Mouse (Mus musculus): ENCODE results near the gene Timm10b. TPM values are rescaled to one million over a fixed set of nuclear protein-coding genes. Genes with fewer than 3 reads are reported as not detected.

Timm10b gene
- 123 and 138 TPM in 2 replicates for polyA plus RNA-seq (2012; rRNA removed)

GRCm38 (mm10) chr7:105639756-105640155 lies at the start of gene Timm10b:
Gene Timm10b, plus strand, starts transcription at chr7:105640056.
- H3K27ac ChIP-seq (ENCODE audit: insufficient read depth, low read length) = peak within 1 kb of the TSS; percentile 63
- H3K4me3 ChIP-seq (ENCODE audit: insufficient read depth, low read length) = peak within 1 kb of the TSS; percentile 85
- H3K4me1 ChIP-seq (ENCODE audit: control insufficient read depth, insufficient read depth, low read length) = peaks cover 2% of the 10 kb centered on the region
- no peak for TF ChIP-seq POLR2A (IDR thresholded peaks at IDR 0.05; ENCODE audit: extremely low read depth, insufficient read depth, low read length)
- TF ChIP-seq CTCF (IDR thresholded peaks at IDR 0.05; ENCODE audit: extremely low read depth, insufficient read depth, low read length) = no peak

GRCm38 (mm10) chr7:105590097-105590496 lies 49.8 kb upstream of the Timm10b start:
- no peak for TF ChIP-seq POLR2A (IDR thresholded peaks at IDR 0.05; ENCODE audit: extremely low read depth, insufficient read depth, low read length)
- TF ChIP-seq CTCF (IDR thresholded peaks at IDR 0.05; ENCODE audit: extremely low read depth, insufficient read depth, low read length) = no peak
- no peak overlapping the region for H3K27ac ChIP-seq (ENCODE audit: insufficient read depth, low read length)
- no peaks in the 10 kb centered on the region for H3K4me1 ChIP-seq (ENCODE audit: control insufficient read depth, insufficient read depth, low read length)
- H3K4me3 ChIP-seq (ENCODE audit: insufficient read depth, low read length) = no peak overlapping the region

- H3K4me3 ChIP-seq (ENCODE audit: insufficient read depth, low read length) = no peak overlapping the region
- no peaks in the 10 kb centered on the region for H3K4me1 ChIP-seq (ENCODE audit: control insufficient read depth, insufficient read depth, low read length)
- H3K27ac ChIP-seq (ENCODE audit: insufficient read depth, low read length) = no peak overlapping the region
- TF ChIP-seq CTCF (IDR thresholded peaks at IDR 0.05; ENCODE audit: extremely low read depth, insufficient read depth, low read length) (peak; percentile 79), POLR2A (IDR thresholded peaks at IDR 0.05; ENCODE audit: extremely low read depth, insufficient read depth, low read length) (no peak)
Observed at GRCm38 (mm10) chr7:105602860-105603623, 36.8 kb upstream of the Timm10b start.

GRCm38 (mm10) chr7:105608467-105608866 lies 31.4 kb upstream of the Timm10b start:
- no peak overlapping the region for H3K4me3 ChIP-seq (ENCODE audit: insufficient read depth, low read length)
- TF ChIP-seq POLR2A (IDR thresholded peaks at IDR 0.05; ENCODE audit: extremely low read depth, insufficient read depth, low read length) (no peak), CTCF (IDR thresholded peaks at IDR 0.05; ENCODE audit: extremely low read depth, insufficient read depth, low read length) (no peak)
- H3K4me1 ChIP-seq (ENCODE audit: control insufficient read depth, insufficient read depth, low read length) = no peaks in the 10 kb centered on the region
- no peak overlapping the region for H3K27ac ChIP-seq (ENCODE audit: insufficient read depth, low read length)

- TF ChIP-seq POLR2A (IDR thresholded peaks at IDR 0.05; ENCODE audit: extremely low read depth, insufficient read depth, low read length) (no peak), CTCF (IDR thresholded peaks at IDR 0.05; ENCODE audit: extremely low read depth, insufficient read depth, low read length) (no peak)
- Histone ChIP-seq H3K27ac (ENCODE audit: insufficient read depth, low read length) (no peak overlapping the region), H3K4me1 (ENCODE audit: control insufficient read depth, insufficient read depth, low read length) (no peaks in the 10 kb centered on the region)
Observed at GRCm38 (mm10) chr7:105611767-105612166, 28.1 kb upstream of the Timm10b start.

GRCm38 (mm10) chr7:105614400-105614799 lies 25.5 kb upstream of the Timm10b start:
- no peak for TF ChIP-seq POLR2A (IDR thresholded peaks at IDR 0.05; ENCODE audit: extremely low read depth, insufficient read depth, low read length)
- TF ChIP-seq CTCF (IDR thresholded peaks at IDR 0.05; ENCODE audit: extremely low read depth, insufficient read depth, low read length) = no peak
- Histone ChIP-seq H3K4me1 (ENCODE audit: control insufficient read depth, insufficient read depth, low read length) (no peaks in the 10 kb centered on the region), H3K27ac (ENCODE audit: insufficient read depth, low read length) (no peak overlapping the region), H3K4me3 (ENCODE audit: insufficient read depth, low read length) (no peak overlapping the region)

More at GRCm38 (mm10) chr7:105611767-105612166, 28.1 kb upstream of the Timm10b start:
- no peak overlapping the region for H3K4me3 ChIP-seq (ENCODE audit: insufficient read depth, low read length)

- Histone ChIP-seq H3K4me1 (ENCODE audit: control insufficient read depth, insufficient read depth, low read length) (no peaks in the 10 kb centered on the region), H3K27ac (ENCODE audit: insufficient read depth, low read length) (no peak overlapping the region), H3K4me3 (ENCODE audit: insufficient read depth, low read length) (no peak overlapping the region)
- TF ChIP-seq CTCF (IDR thresholded peaks at IDR 0.05; ENCODE audit: extremely low read depth, insufficient read depth, low read length) (no peak), POLR2A (IDR thresholded peaks at IDR 0.05; ENCODE audit: extremely low read depth, insufficient read depth, low read length) (no peak)
Observed at GRCm38 (mm10) chr7:105615720-105616119, 24.1 kb upstream of the Timm10b start.

GRCm38 (mm10) chr7:105616561-105616960 lies 23.3 kb upstream of the Timm10b start:
- Histone ChIP-seq H3K4me1 (ENCODE audit: control insufficient read depth, insufficient read depth, low read length) (no peaks in the 10 kb centered on the region), H3K27ac (ENCODE audit: insufficient read depth, low read length) (no peak overlapping the region), H3K4me3 (ENCODE audit: insufficient read depth, low read length) (no peak overlapping the region)
- no peak for TF ChIP-seq POLR2A (IDR thresholded peaks at IDR 0.05; ENCODE audit: extremely low read depth, insufficient read depth, low read length)

- TF ChIP-seq CTCF (IDR thresholded peaks at IDR 0.05; ENCODE audit: extremely low read depth, insufficient read depth, low read length) (no peak), POLR2A (IDR thresholded peaks at IDR 0.05; ENCODE audit: extremely low read depth, insufficient read depth, low read length) (no peak)
- Histone ChIP-seq H3K4me3 (ENCODE audit: insufficient read depth, low read length) (no peak overlapping the region), H3K27ac (ENCODE audit: insufficient read depth, low read length) (no peak overlapping the region), H3K4me1 (ENCODE audit: control insufficient read depth, insufficient read depth, low read length) (peaks cover 3% of the 10 kb centered on the region; the same call in 1 of the 2 replicates)
Observed at GRCm38 (mm10) chr7:105617810-105618209, 22.0 kb upstream of the Timm10b start.

- Histone ChIP-seq H3K4me3 (ENCODE audit: insufficient read depth, low read length) (no peak overlapping the region), H3K27ac (ENCODE audit: insufficient read depth, low read length) (no peak overlapping the region), H3K4me1 (ENCODE audit: control insufficient read depth, insufficient read depth, low read length) (peaks cover 3% of the 10 kb centered on the region; the same call in 1 of the 2 replicates)
- TF ChIP-seq CTCF (IDR thresholded peaks at IDR 0.05; ENCODE audit: extremely low read depth, insufficient read depth, low read length) = no peak
- no peak for TF ChIP-seq POLR2A (IDR thresholded peaks at IDR 0.05; ENCODE audit: extremely low read depth, insufficient read depth, low read length)
Observed at GRCm38 (mm10) chr7:105619701-105620100, 20.2 kb upstream of the Timm10b start.
